Mouse (Mus musculus) stomach, embryonic 15.5 days (tissue): ENCODE data around the gene Galnt4. TPM values are rescaled to one million over a fixed set of nuclear protein-coding genes. Genes with fewer than 3 reads are reported as not detected.

Experiments used
- ATAC-seq: fragments of 200-750 bp; cut with Nextera tagmentation; 2 replicates; pipeline ENCODE4 v1.8.0; 2017; ENCODE audit warnings: low read depth, moderate number of reproducible peaks, moderate TSS enrichment; ENCODE audit not compliant: insufficient read depth, low FRiP score
- H3K27ac ChIP-seq: fragments of 300-500 bp; sonication (generic); 2 replicates; pipeline ENCODE4 v1.5.1; 2015; ENCODE audit warnings: mild to moderate bottlenecking, inconsistent platforms
- H3K27me3 ChIP-seq: fragments of 300-500 bp; sonication (generic); replicated peaks from 2 replicates; pipeline ENCODE4 v1.6.1; 2015; ENCODE audit warnings: inconsistent platforms
- H3K36me3 ChIP-seq: fragments of 300-500 bp; sonication (generic); 2 replicates; pipeline ENCODE4 v1.6.1; 2015; ENCODE audit warnings: inconsistent platforms
- H3K4me1 ChIP-seq: fragments of 300-500 bp; sonication (generic); 2 replicates; pipeline ENCODE4 v1.6.1; 2015; ENCODE audit warnings: inconsistent platforms
- H3K4me2 ChIP-seq: fragments of 300-500 bp; sonication (generic); 2 replicates; pipeline ENCODE4 v1.6.1; 2015; ENCODE audit warnings: mild to moderate bottlenecking, inconsistent platforms
- H3K4me3 ChIP-seq: fragments of 300-500 bp; sonication (generic); replicated peaks from 2 replicates; pipeline ENCODE4 v1.5.1; 2015; ENCODE audit warnings: inconsistent platforms
- H3K9ac ChIP-seq: fragments of 300-500 bp; sonication (generic); 2 replicates; pipeline ENCODE4 v1.6.1; 2015; ENCODE audit warnings: inconsistent platforms
- H3K9me3 ChIP-seq: fragments of 300-500 bp; sonication (generic); 2 replicates; pipeline ENCODE4 v1.6.1; 2016; ENCODE audit warnings: inconsistent platforms
- WGBS: fragments of 180-500 bp; shearing (Covaris S2); methylation state at CpG from one replicate; pipeline ENCODE4 v1.1.7; 2015; 5-methylcytosine and 5-hydroxymethylcytosine counted together
- polyA plus RNA-seq: library from polyadenylated mRNA; unstranded; fragments of >200 nt; fragmentation: Nextera tagmentation; extraction: Ambion mirVana; gene quantifications from 2 replicates; pipeline ENCODE4 v1.2.1, GENCODE M21; 2015

Galnt4 gene
- polyA plus RNA-seq, 1 experiment from 2014 or later, result 26.2 TPM

GRCm38 (mm10) chr10:99116650-99117615, 9.0 kb downstream of the Galnt4 start:
- Histone ChIP-seq H3K27me3 (no peaks in the 10 kb centered on the region), H3K9me3 (no peaks in the 10 kb centered on the region), H3K27ac (peak overlapping the region; percentile 42; the same call in 1 of the 2 replicates), H3K36me3 (no peaks in the 10 kb centered on the region), H3K4me3 (no peak overlapping the region), H3K4me2 (no peak overlapping the region), H3K9ac (no peak overlapping the region), H3K4me1 (peaks cover 14% of the 10 kb centered on the region)
- no peak for ATAC-seq
- WGBS, result 72% methylated on average over 16 of the region's 16 CpGs

GRCm38 (mm10) chr10:99117876-99118275, 9.9 kb downstream of the Galnt4 start:
- Histone ChIP-seq H3K4me3 (no peak overlapping the region), H3K27me3 (no peaks in the 10 kb centered on the region), H3K4me2 (no peak overlapping the region), H3K9ac (no peak overlapping the region), H3K4me1 (peaks cover 14% of the 10 kb centered on the region), H3K36me3 (no peaks in the 10 kb centered on the region), H3K27ac (peak overlapping the region; percentile 73), H3K9me3 (no peaks in the 10 kb centered on the region)
- 43% methylated on average over 10 of the region's 10 CpGs for WGBS
- ATAC-seq, result peak; percentile 57

GRCm38 (mm10) chr10:99118697-99119096, 10.7 kb downstream of the Galnt4 start:
- peak overlapping the region; percentile 73 for H3K27ac ChIP-seq
- H3K4me1 ChIP-seq, result peaks cover 11% of the 10 kb centered on the region
- WGBS, result 37% methylated on average over 6 of the region's 6 CpGs
- H3K27me3 ChIP-seq, result no peaks in the 10 kb centered on the region
- H3K9ac ChIP-seq, result no peak overlapping the region
- ATAC-seq, result peak; percentile 47; the same call in 1 of the 2 replicates
- no peaks in the 10 kb centered on the region for H3K36me3 ChIP-seq
- H3K9me3 ChIP-seq, result no peaks in the 10 kb centered on the region
- 0 out of 2 replicates have a peak overlapping the region, but pooled peaks have one; percentile 0 for H3K4me2 ChIP-seq
- H3K4me3 ChIP-seq, result no peak overlapping the region

GRCm38 (mm10) chr10:99119471-99119870, 11.5 kb downstream of the Galnt4 start:
- 87% methylated on average over 4 of the region's 4 CpGs for WGBS

GRCm38 (mm10) chr10:99126225-99126624, 18.3 kb downstream of the Galnt4 start, which contains the start of gene Phxr2:
TSS of gene Phxr2 (minus strand) at chr10:99126325.
- Histone ChIP-seq H3K9me3 (no peaks in the 10 kb centered on the region), H3K9ac (no peak within 1 kb of the TSS), H3K27ac (peak within 1 kb of the TSS; percentile 57), H3K4me2 (no peak within 1 kb of the TSS), H3K36me3 (no peaks in the 10 kb centered on the region), H3K4me1 (no peaks in the 10 kb centered on the region; the same call in 1 of the 2 replicates), H3K27me3 (no peaks in the 10 kb centered on the region), H3K4me3 (no peak within 1 kb of the TSS)
- ATAC-seq, result no peak
- WGBS, result 77% methylated on average over 4 of the region's 4 CpGs

More at GRCm38 (mm10) chr10:99119471-99119870, 11.5 kb downstream of the Galnt4 start:
- Histone ChIP-seq H3K4me2 (no peak overlapping the region), H3K9ac (no peak overlapping the region), H3K4me1 (peaks cover 11% of the 10 kb centered on the region), H3K4me3 (no peak overlapping the region), H3K36me3 (no peaks in the 10 kb centered on the region), H3K27me3 (no peaks in the 10 kb centered on the region), H3K27ac (0 out of 2 replicates have a peak overlapping the region, but pooled peaks have one; percentile 73), H3K9me3 (no peaks in the 10 kb centered on the region)
- ATAC-seq, result no peak

- Histone ChIP-seq H3K4me2 (no peak overlapping the region), H3K27me3 (no peaks in the 10 kb centered on the region), H3K4me1 (no peaks in the 10 kb centered on the region; the same call in 1 of the 2 replicates), H3K36me3 (no peaks in the 10 kb centered on the region), H3K9me3 (no peaks in the 10 kb centered on the region), H3K9ac (no peak overlapping the region), H3K27ac (peak overlapping the region; percentile 57), H3K4me3 (no peak overlapping the region)
- WGBS, result 81% methylated on average over 14 of the region's 14 CpGs
- ATAC-seq, result peak; percentile 19; the same call in 1 of the 2 replicates
Measured at GRCm38 (mm10) chr10:99126954-99127353, 19.0 kb downstream of the Galnt4 start.

GRCm38 (mm10) chr10:99127691-99128261, 19.8 kb downstream of the Galnt4 start:
- Histone ChIP-seq H3K4me2 (0 out of 2 replicates have a peak overlapping the region, but pooled peaks have one; percentile 14), H3K27ac (peak overlapping the region; percentile 57; the same call in 1 of the 2 replicates), H3K4me1 (peaks cover 5% of the 10 kb centered on the region; the same call in 1 of the 2 replicates), H3K9me3 (no peaks in the 10 kb centered on the region), H3K27me3 (no peaks in the 10 kb centered on the region), H3K4me3 (no peak overlapping the region), H3K9ac (no peak overlapping the region), H3K36me3 (no peaks in the 10 kb centered on the region)
- ATAC-seq, result peak; percentile 67
- 66% methylated on average over 11 of the region's 11 CpGs for WGBS

- no peak overlapping the region for H3K9ac ChIP-seq
- H3K27me3 ChIP-seq, result no peaks in the 10 kb centered on the region
- 45% methylated on average over 6 of the region's 6 CpGs for WGBS
- no peak overlapping the region for H3K4me2 ChIP-seq
- no peak for ATAC-seq
- H3K4me3 ChIP-seq, result no peak overlapping the region
- 0 out of 2 replicates have a peak overlapping the region, but pooled peaks have one; percentile 51 for H3K27ac ChIP-seq
- peaks cover 5% of the 10 kb centered on the region; the same call in 1 of the 2 replicates for H3K4me1 ChIP-seq
- no peaks in the 10 kb centered on the region for H3K36me3 ChIP-seq
- H3K9me3 ChIP-seq, result no peaks in the 10 kb centered on the region
Measured at GRCm38 (mm10) chr10:99130611-99131010, 22.7 kb downstream of the Galnt4 start.

- Histone ChIP-seq H3K4me2 (no peak overlapping the region), H3K9me3 (no peaks in the 10 kb centered on the region), H3K27ac (no peak overlapping the region)
Measured at GRCm38 (mm10) chr10:99131298-99131697, 23.3 kb downstream of the Galnt4 start.

GRCm38 (mm10) chr10:99132189-99132588, 24.2 kb downstream of the Galnt4 start:
- Histone ChIP-seq H3K4me2 (no peak overlapping the region), H3K9me3 (no peaks in the 10 kb centered on the region), H3K27ac (peak overlapping the region; percentile 87), H3K27me3 (no peaks in the 10 kb centered on the region), H3K9ac (no peak overlapping the region), H3K4me3 (no peak overlapping the region), H3K4me1 (0 out of 2 replicates have a peak, but pooled peaks cover 5% of the 10 kb centered on the region), H3K36me3 (no peaks in the 10 kb centered on the region)
- no peak for ATAC-seq
- WGBS, result 54% methylated on average over 6 of the region's 6 CpGs

More at GRCm38 (mm10) chr10:99131298-99131697, 23.3 kb downstream of the Galnt4 start:
- Histone ChIP-seq H3K36me3 (no peaks in the 10 kb centered on the region), H3K4me1 (peaks cover 5% of the 10 kb centered on the region; the same call in 1 of the 2 replicates), H3K9ac (no peak overlapping the region), H3K27me3 (no peaks in the 10 kb centered on the region), H3K4me3 (no peak overlapping the region)
- WGBS, result 72% methylated on average over 5 of the region's 5 CpGs
- ATAC-seq, result no peak

- ATAC-seq, result peak; percentile 81
- WGBS, result 70% methylated on average over 11 of the region's 11 CpGs
- Histone ChIP-seq H3K4me2 (no peak overlapping the region), H3K36me3 (no peaks in the 10 kb centered on the region), H3K4me1 (0 out of 2 replicates have a peak, but pooled peaks cover 5% of the 10 kb centered on the region), H3K9ac (no peak overlapping the region), H3K27ac (peak overlapping the region; percentile 87), H3K9me3 (no peaks in the 10 kb centered on the region), H3K27me3 (no peaks in the 10 kb centered on the region), H3K4me3 (no peak overlapping the region)
Measured at GRCm38 (mm10) chr10:99132595-99133272, 24.8 kb downstream of the Galnt4 start.
